Mouse (Mus musculus): ENCODE measurements at regions not wholly inside any gene's neighbourhood (a gene's known extent, or its start where the extent isn't known, plus 50 kb on each side); places are given as distances from the start of the nearest gene placed in this dataset.

DNA sequence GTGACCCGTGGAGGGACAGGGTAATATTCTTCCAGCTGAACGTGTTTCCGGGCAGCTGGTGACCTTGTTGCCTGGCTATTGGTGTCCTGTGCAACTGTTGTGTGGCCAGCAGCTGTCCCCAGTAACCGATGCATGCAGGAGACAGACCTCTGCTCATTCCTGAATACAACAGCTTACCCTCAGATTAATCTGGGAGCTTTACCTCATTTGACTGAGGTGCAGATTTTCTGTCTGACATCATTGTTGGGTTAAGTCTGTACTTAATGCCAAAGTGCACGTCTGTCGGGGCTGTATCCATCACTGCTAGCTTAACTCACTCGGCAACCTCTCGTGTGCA lies 119.6 kb upstream of the Mpp6 start:
- DNase-seq (ENCODE audit: low read depth, low spot score): no peak

DNA sequence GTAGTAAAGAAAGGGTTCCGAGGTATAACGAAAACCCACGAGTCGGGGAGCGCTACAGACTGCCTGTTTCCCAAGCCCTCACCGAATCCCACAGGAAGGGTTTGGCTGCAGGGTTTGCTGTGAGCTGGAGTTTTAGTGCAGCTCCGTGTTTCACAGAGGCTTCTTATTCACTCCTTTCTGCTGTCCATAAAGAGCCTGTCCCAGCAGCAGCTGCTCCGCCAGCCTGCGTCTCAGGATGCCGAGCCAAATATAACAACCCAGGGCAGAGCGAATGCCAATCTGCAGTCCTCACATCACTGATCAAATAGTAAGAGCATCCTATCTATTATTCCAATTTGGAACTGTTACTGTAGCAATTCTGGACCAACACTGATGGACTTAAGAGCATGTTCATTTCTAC lies 110.7 kb upstream of the Mpp6 start:
- DNase-seq (ENCODE audit: low read depth, low spot score): no peak

DNA sequence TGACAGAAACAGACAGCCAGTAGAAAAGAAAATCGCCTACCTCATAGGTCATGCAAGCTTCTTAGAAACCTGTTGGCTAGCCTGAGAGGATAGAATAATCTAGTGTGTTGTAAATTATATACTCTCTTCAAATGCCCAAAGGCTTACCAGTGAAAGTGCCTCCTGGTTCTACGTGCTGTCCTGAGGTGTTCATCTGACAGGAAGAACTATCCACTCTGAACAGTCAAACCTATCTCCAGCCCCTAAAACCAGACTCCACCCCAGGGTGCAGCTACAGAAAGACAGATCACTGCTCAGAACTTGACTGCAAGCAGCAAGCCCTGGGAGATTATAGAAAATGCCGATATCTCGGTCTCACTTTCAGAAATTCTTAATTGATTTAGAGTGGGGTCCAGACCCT lies 102.0 kb upstream of the Mpp6 start:
- DNase-seq (ENCODE audit: low read depth, low spot score): no peak

DNA sequence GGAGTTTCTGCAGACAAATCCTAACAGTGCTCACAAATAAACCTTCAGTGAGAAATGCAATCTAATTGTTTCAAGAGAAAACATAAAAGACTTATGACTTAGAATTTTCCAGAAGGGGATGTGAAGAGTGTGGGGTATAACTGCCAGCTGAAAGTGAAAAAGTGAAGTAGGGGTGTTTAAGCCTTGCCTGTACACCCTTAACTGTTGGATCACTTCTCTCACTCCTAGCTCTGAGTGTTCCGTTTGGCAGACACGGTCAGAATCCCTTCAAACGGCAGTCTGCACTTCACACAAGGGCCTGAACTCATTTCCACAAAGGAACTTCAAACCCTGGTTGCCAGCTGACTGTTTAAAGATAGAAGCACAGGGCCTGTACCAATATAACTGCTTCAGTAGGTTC lies 101.2 kb upstream of the Mpp6 start:
- no peak for DNase-seq (ENCODE audit: low read depth, low spot score)

DNA sequence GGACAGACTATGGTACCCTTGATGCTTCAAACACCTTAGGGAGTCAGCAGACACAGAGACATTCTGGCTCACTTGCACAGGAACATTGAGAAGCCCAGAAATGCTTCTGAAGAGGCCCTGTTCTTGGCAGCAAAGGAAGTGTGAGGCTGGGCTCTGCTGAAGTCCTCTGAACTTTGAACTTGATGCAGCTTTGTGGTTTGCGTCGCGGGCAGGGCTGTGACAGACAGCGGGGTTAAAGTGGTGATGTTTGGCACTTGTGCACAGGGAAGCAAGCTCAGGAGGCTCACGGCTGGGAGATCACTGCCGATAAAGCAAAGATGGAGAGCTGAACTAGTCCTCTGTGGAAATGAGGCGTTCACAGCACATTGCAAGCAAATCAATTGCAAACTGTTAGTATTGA lies 100.7 kb upstream of the Mpp6 start:
- DNase-seq (ENCODE audit: low read depth, low spot score): no peak

DNA sequence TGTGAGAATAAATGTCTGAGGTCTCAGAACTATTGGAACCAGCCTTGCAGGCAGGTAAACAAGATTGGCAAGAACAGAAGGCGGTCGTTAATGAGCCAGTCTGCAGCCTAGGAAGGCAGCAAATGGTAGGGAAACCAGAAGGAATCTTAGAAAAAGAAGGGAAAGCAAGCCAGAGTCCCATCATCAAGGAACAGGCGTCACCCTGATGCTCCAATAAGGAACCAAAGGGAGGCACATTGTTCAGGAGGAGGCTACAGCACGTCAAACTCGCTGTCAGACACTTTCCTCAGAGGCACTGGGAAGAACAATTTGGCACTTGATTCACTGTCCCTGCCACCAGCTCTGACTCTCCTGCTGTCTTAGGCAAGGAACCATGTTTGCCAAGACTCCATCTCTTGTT lies 100.2 kb upstream of the Mpp6 start:
- DNase-seq (ENCODE audit: low read depth, low spot score): no peak

DNA sequence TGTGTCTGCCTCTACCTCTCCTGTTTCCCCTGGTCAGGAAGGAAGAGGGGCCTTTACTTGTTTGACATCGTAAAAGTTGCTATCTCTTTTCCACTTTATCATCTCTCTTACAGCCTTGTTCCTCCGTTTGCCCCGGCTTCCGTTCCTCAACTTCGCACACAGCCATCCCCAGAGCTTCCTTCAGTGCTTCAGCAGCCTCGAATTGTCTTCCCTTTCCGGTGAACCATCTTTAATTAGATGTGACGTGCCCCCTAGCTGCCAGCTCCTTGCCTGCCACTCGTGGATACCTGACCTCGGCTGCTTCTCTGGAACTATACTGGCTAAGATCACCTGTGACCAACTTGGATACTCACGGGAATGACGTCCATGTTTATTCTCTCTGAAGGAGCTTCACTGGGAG lies 99.0 kb upstream of the Mpp6 start:
- DNase-seq (ENCODE audit: low read depth, low spot score): no peak

DNA sequence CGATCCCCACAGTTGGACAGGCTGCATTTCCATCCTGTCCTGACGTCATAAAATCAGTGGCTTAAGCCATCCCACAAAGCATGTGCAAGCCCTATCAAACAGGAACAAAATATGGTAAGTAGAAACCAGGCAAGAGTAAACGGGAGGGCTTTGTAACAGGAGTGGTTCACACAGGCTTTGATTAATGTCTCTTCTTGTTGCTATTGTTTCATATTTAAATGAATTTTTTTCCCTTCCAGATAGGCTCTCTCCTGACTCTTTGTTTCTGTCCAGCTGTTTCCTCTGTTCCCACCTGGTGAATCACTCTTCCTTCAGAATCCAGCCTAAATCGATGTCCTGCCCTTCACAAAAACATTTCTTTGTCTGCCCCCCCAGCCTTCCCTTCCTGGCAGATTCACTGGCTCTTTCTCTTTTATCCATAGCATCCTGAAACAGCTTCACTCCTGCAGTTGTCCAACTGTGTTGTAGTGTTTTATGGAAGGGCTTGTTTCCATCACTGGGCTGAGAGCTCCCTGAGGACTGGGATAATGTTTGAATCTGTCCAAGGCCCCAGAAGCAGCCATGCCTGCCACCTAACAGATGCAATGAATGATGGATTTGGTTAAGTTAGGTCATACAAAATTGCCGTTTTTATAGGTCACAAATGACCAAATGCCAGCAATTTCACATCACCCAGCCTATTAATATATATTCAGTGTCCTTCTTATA lies 98.1 kb upstream of the Mpp6 start:
- no peak for DNase-seq (ENCODE audit: low read depth, low spot score)

DNA sequence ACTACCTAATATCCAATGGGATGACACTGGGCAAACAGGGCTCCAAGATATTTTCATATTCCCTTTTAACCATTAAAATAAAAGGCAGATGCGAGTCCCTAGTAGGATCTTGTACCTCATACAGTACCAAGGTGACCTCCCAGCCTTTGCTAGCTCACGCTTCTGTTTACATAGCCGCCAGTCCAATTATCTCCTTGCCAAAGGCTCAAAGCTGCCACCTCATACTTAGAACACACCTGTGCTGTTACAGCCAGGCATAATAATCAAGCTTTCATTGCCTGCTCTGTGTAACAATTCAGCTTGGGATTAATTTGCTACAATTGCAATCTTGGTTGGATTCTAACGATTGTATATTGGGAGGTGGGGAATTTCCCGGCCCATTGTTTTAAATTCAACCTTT lies 97.0 kb upstream of the Mpp6 start:
- DNase-seq (ENCODE audit: low read depth, low spot score): no peak

DNA sequence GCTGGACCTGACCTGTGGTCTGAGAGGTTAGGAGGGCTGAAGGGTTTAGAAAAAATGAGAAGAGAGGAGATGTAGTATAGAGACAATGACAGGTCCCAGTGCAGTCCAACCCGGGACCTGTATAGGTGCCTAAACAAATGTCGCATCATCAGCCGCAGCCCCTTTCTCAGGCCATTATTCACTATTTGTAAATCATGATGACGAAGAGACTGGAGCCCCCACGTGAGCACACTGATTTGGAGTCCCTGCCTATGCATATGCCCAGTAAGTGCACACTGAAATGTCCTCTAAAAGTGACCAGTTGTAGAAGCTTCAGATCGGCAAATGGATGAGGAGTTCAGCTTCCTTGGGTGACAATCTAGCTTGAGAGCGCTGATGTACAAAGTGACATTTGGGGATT lies 96.2 kb upstream of the Mpp6 start:
- no peak for DNase-seq (ENCODE audit: low read depth, low spot score)

DNA sequence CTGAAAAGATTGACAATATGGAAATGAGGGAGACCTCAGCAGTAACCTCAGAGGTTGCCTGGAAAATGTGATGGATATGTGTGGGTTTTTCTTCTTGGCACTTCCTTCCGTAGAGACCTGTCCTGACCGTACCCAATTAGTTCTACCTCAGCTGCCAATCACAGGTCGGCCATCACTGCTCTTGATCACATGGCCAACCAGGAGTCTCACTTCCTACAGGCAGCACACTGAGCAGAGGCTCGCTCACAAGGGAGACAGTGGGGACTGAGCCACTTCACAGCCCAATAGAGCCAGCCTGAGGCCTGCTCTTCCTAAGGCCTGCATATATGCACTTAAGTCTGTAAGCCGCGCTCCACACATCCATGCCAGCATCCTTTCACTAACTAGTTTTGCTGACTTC lies 82.1 kb upstream of the Mpp6 start:
- no peak for DNase-seq (ENCODE audit: low read depth, low spot score)

DNA sequence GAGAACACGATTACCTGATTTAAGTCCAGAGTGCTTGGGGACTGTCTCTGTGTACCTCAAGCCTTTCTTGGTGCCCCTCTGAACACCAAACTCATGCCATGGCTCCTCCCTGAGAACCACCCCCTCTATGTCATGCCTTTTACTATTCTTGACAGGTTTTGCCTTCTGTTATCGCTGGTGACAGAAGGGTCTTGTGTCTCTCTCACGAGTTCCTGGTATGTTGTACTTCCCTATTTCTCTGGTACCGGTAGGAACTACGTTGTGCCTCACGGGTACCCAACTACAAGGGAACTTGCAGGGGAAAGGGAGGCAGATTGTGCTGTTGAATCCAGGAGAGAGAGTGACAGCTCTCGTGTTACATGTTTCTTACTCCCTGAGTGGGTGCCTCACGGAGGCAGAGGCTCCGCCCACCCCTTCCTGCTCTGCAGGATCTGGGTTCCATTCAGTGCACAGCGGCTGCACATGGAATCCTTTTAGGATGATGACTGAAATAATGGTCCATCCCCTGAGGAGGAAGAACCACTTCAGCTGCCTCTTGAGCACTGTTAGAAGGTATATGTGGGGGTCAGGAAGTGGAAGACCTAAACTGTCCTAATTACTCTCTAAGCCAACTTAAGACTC lies 80.0 kb upstream of the Mpp6 start:
- DNase-seq (ENCODE audit: low read depth, low spot score): no peak

DNA sequence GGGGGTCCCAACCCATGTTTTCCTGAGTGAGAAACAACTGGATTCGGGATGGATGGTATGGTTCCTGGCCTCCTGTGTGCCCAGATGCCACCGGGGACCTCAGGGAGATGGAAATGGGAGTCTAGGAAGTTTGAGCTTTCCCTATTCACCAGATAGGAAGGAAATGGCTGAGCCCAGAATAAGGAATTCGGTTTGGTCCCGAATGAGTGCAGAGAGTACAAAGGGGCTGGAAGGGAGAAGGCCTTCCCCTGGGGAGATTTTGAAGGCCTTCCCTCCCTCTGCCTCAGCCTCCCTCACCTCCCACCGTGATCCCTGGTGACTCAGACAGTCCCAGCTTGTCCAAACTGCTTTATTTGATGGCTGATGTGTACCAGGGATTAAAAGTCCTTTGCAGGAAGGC lies 78.7 kb upstream of the Mpp6 start:
- no peak for DNase-seq (ENCODE audit: low read depth, low spot score)

DNA sequence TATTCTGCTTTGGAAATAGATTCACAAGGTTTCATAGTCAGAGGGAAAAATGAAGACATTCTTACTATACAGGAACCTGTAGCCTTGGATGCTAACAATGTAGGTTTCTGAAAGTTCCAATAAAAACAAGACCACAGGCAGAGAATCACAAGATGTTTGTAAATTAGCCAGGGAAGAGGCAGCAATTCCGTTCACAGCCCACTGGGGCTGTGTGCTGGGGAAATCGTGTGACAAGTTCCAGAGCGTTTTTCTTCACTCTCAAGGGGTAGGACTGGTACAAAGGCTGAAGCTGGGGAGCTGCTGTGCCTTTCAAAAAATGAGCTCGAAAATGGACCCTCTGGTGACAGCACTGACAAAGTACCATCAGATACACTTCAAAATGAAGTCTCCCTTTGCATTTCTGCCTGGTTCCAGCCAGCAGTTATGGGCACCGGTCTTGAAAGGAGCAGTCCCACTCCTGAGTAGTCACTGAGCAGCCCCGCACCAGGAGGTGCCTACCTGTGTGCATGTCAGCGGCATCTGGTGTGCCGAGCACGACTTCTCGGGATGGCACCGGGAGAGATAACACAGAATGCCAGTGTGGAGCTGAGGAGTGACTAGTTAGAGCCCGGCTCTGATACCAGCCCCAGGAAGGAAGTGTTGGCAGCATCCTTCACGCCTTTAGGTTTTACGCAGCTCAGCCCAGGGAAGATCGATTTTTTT lies 77.0 kb upstream of the Mpp6 start:
- DNase-seq (ENCODE audit: low read depth, low spot score): no peak

DNA sequence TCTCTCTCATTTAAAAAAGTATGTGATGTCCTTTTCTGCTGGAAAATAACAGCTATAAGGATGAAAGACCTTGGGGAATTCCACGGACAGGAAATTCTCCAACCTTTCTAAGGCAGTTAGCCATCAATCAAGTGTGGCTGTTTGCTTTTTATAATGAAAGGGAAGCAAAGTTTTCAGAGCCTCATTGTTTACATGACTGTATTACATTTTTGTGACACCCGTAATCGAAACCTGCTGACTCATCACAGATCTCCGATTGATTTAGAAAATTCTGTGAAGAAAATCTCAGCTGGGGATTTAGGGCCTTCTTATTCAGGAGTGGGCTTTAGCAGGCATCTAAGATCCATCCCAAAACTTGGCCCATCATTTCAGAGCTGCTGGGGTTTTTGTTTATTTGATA lies 72.4 kb upstream of the Mpp6 start:
- no peak for DNase-seq (ENCODE audit: low read depth, low spot score)

DNA sequence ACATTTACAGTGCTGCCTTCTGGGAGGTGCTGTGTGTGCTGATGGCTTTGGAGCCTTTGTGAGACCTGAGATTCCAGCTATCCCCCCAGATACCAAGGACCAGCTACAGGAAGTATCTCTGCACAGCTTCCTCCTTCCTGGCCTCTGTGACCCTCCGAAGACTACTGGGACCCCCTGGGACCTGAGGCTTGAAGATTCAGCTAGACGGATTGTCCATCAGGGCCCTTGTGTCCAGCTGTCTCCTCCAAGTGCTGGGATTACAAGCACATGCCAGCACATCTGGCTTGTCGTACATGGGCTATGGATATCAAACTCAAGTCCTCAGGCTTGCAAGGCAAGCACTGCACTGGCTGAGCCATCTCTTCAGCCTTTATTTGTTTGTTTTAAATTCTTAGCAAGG lies 71.7 kb upstream of the Mpp6 start:
- no peak for DNase-seq (ENCODE audit: low read depth, low spot score)

DNA sequence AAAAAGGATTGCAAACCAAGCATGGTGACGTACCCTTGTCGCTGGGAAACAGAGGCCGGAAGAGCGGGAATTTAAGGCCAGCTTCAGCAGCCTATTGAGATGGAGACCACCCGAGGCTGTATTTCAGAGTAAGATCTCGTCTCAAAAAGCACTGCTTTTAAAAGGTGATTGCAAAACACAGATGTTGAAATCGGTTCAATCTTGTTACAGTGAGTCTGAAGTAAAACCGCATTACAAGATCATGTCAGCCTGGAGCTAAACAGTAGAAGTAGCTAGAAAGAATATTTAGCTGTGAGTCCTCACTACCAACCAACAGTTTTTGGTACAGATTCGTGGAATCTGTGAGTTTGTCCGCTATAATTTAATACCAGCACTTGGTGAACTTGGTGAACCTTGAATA lies 69.0 kb upstream of the Mpp6 start:
- DNase-seq (ENCODE audit: low read depth, low spot score): no peak

DNA sequence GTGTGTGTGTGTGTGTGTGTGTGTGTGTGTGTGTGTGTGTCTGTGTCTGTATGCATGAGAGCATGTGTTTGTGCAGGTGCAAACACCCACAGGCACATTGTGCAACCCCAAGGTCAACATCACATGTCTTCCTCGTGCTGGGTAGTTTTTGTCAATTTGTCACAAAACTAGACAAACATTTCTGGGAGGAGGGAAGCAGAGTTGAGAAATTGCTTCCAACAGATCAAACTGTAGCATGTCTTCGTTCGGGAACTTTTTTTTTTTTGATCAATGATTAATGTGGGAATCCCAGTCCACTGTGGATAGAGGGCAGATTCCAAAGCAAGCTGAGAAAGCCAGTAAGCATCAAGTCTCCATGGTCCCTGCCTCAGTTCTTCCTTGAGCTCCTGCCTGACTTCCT lies 67.9 kb upstream of the Mpp6 start:
- DNase-seq (ENCODE audit: low read depth, low spot score): no peak

DNA sequence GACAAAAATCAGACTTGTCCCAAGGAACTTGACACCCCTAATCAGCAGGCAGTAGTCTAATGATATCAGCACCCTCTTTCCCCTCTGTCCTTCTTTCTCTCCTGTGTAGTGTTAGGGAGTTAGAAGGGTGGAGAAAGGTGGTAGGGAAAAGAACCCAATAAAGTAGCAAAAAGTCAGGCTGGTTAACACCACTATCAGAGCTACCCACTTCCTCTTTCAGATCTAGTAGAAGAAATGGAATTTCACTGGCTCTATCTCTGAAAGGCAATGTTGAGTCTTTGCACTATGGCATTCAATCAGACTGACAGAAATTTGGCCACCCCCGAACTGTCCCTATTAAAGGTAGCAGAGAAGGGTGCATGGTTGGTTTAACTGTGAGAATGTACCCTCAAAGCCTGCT lies 65.9 kb upstream of the Mpp6 start:
- no peak for DNase-seq (ENCODE audit: low read depth, low spot score)

DNA sequence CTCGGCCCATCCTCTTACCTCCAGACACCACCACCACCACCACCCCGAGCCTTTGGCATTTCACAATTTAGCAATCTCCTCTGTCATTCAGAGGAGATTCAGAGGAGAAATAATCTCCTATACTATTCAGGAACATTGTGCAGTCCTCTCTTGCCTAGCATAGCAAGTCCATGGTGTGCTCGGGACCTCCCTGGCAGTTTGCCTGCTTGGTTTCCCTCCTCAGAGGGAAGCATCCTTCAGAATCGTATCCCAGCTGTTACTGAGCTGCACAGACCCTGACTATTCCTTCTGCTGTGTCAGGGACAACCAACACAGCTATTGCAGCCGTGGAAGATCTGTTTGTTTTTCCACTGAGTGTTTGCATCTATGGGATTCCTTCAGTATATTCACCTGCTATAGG lies 63.3 kb upstream of the Mpp6 start:
- DNase-seq (ENCODE audit: low read depth, low spot score): no peak

DNA sequence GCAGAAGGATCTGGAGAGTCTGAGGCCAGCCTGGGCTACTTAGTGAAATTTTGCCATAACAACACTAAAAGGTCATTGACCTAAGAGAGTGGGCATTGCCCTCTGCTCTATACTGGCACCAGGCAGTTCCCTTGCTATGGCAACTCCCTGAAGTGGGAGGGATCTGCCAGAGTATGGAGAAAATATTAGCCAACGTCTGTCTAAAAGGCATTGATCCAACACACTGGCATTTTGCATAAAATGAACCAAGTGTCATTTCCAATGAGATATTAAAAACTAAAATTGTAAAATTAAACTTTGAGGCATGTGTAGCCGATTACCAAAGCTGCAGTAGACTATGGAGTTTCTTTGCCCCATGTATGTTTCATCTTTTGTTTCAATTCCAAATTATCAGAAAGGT lies 57.6 kb upstream of the Mpp6 start:
- no peak for DNase-seq (ENCODE audit: low read depth, low spot score)

DNA sequence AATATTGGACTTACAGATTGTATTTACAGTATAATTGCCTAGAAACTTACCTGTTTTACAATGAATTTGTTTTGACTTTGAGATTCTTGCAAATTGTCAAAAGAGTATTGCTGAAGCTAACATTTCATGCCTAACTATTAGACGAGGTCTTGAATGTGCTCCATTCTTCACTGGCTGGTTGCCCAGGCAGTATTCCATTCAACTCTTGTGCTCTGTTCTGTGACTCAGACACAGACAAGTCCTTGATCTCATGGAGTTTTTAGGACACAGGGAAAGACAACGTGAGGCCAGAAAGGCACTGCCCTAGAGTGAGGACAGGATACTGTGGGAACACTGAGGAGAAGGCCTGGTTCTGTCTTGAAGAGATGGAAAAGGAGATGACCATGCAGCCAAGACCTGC lies 57.0 kb upstream of the Mpp6 start:
- DNase-seq (ENCODE audit: low read depth, low spot score): no peak

DNA sequence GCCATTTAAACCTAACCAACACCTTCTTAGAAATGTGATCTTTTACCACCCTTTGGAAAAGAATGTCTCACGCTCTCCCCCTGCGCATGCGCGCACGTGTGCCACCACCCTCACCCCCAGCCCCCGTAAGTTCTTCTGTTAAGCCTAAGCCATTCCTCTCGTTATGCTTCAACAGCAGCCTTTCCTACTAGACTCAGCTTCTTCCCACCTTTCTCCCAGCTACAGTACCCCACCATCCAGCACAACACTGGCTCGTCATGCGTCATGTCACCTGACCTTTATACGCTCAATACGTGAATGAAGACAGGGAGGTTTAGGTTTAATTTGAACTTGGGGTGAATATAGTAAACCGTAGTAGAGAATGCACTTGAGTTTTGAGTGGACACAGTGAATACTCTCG lies 55.8 kb upstream of the Mpp6 start:
- no peak for DNase-seq (ENCODE audit: low read depth, low spot score)

DNA sequence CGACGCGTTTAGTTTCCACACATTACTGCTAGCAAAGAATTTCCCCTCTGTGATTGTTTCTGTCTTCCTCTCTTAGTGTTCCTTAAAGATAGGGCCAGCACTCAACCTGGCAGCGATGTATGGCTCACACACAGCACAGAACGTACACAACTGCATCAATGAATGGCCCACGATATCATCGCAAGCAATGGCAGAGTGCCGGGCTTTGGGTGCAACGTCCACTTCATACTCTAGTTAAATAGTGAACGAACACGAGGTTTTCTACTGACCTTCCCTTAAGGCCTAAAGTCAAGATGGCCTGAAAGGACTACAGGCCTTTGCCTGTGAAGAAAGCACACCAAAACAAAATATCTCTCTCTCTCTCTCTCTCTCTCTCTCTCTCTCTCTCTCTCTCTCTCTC lies 51.4 kb upstream of the Mpp6 start:
- no peak for DNase-seq (ENCODE audit: low read depth, low spot score)
